Mouse (Mus musculus): Measurements from ENCODE around the gene Cd3d. TPM values are rescaled to one million over a fixed set of nuclear protein-coding genes. Genes with fewer than 3 reads are reported as not detected.

Cd3d gene
- total RNA-seq, 1 experiment from 2014 or later: not detected

GRCm38 (mm10) chr9:45015841-45016240 lies 34.3 kb downstream of the Cd3d start:
- no peak for ATAC-seq (replicated peaks in 1 of 2; ENCODE audit: insufficient read depth in 1 of 2, low FRiP score in 2 of 2, low TSS enrichment in 1 of 2, low read depth in 1 of 2, poor library complexity in 2 of 2, severe bottlenecking in 2 of 2)

DNA sequence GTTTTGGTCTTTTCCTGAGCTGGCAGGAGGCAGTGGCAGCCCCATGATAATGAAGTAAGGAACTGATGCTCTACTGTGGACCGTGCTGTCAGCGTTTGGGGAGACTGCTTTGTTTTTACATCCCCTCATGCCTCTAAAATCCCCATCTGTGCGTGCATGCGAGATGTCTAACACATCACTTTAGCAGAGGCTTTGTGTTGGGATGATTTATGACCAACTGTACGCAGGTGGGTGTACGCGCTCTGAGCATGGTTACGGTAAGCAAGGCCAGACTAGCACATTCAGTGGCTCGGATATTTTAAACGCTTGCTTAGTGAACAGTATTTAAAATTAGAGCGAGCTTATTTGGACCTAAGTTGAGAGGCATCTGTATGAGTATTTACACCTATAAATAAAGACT lies 36.4 kb downstream of the Cd3d start:
- ATAC-seq (replicated peaks in 1 of 2; ENCODE audit: insufficient read depth in 1 of 2, low FRiP score in 2 of 2, low TSS enrichment in 1 of 2, low read depth in 1 of 2, poor library complexity in 2 of 2, severe bottlenecking in 2 of 2): no peak

GRCm38 (mm10) chr9:45022800-45023199 lies 41.2 kb downstream of the Cd3d start:
- ATAC-seq (replicated peaks in 1 of 2; ENCODE audit: insufficient read depth in 1 of 2, low FRiP score in 2 of 2, low TSS enrichment in 1 of 2, low read depth in 1 of 2, poor library complexity in 2 of 2, severe bottlenecking in 2 of 2): no peak

- no peak for ATAC-seq (replicated peaks in 1 of 2; ENCODE audit: insufficient read depth in 1 of 2, low FRiP score in 2 of 2, low TSS enrichment in 1 of 2, low read depth in 1 of 2, poor library complexity in 2 of 2, severe bottlenecking in 2 of 2)
Observed at GRCm38 (mm10) chr9:45023638-45024037, 42.1 kb downstream of the Cd3d start.

DNA sequence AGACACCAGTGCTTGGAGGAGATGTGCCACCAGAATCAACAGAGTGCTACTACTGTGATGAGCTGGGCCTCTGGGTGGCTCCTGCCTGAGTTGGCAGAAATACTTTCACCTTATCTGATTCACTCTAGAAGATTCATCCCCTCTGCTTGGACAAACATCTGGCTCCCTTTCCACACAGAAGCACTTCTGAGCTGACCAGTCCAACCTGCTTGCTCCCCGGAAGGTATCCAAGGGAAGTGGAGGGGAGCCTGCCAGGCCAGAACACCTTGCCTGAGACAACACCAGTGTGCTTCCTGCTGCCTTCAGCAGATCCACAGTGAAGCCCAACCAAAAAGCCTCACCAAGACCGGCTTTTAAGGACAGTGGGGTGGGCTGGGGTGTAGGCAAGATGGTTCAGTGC lies 42.6 kb downstream of the Cd3d start:
- ATAC-seq (replicated peaks in 1 of 2; ENCODE audit: insufficient read depth in 1 of 2, low FRiP score in 2 of 2, low TSS enrichment in 1 of 2, low read depth in 1 of 2, poor library complexity in 2 of 2, severe bottlenecking in 2 of 2): no peak

GRCm38 (mm10) chr9:45027376-45027775 lies 45.8 kb downstream of the Cd3d start:
- ATAC-seq (replicated peaks in 1 of 2; ENCODE audit: insufficient read depth in 1 of 2, low FRiP score in 2 of 2, low TSS enrichment in 1 of 2, low read depth in 1 of 2, poor library complexity in 2 of 2, severe bottlenecking in 2 of 2): no peak

- no peak for ATAC-seq (replicated peaks in 1 of 2; ENCODE audit: insufficient read depth in 1 of 2, low FRiP score in 2 of 2, low TSS enrichment in 1 of 2, low read depth in 1 of 2, poor library complexity in 2 of 2, severe bottlenecking in 2 of 2)
Observed at GRCm38 (mm10) chr9:45030341-45030740, 48.8 kb downstream of the Cd3d start.

DNA sequence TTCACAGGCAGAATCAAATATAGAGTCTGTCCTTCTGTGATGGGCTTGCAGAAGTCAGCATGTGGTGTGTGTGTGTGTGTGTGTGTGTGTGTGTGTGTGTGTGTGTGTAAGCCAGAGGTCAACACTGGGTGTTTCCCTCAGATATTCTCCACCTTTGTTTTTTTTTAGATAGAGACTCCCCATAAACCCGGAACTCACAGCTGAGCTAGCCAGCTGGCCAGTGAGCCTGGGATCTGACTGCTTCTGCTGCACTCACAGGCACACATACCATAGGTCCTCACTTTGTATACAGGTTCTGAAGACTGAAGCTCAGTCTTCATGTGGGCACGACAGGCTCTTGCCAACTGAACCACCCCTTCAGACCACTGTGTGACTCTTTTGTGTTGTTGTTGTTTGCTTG lies 50.7 kb downstream of the Cd3d start:
- no peak for ATAC-seq (replicated peaks in 1 of 2; ENCODE audit: insufficient read depth in 1 of 2, low FRiP score in 2 of 2, low TSS enrichment in 1 of 2, low read depth in 1 of 2, poor library complexity in 2 of 2, severe bottlenecking in 2 of 2)

DNA sequence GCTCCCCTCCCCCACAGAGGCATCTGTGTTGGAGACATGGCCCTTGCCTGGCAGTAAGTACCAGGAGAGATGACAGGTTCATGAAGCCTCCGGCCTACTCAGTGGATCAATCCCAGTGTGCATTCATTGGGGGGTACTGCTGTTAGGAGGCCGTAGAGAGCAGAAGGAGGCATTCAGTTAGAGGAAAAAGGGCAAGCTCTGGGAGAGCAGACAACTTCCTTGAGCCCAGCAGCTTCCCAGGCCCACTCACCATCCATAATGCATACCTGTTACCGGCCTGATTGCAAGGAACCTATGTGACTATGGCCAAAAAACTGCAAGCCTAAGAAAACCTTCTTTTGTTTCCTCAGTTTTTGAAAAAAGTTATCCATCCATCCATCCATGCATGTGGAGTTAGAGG lies 52.9 kb downstream of the Cd3d start:
- ATAC-seq (replicated peaks in 1 of 2; ENCODE audit: insufficient read depth in 1 of 2, low FRiP score in 2 of 2, low TSS enrichment in 1 of 2, low read depth in 1 of 2, poor library complexity in 2 of 2, severe bottlenecking in 2 of 2): 0 out of 4 replicates have a peak, but pooled peaks of 1 of the 2 experiments have one; percentile 17

Other genes starting within 250 kb of the Cd3d start
- 11.1 and 18.7 TPM in 2 replicates for gene Phldb1, start 246.6 kb upstream of the Cd3d start, total RNA-seq (2017)
- 132 and 175 TPM in 2 replicates for gene Arcn1, start 213.9 kb upstream of the Cd3d start, total RNA-seq (2017)
- 40.8 and 56.6 TPM in 2 replicates for gene Ift46, start 213.9 kb upstream of the Cd3d start, total RNA-seq (2017)
- 0.19 and 0.50 TPM in 2 replicates for gene Tmem25, start 182.5 kb upstream of the Cd3d start, total RNA-seq (2017)
- gene Ttc36, start 178.7 kb upstream of the Cd3d start, total RNA-seq (2017): 4.9 TPM in 1 of 2 replicates, not detected in the other
- 22.9 and 27.1 TPM in 2 replicates for gene Kmt2a, start 100.5 kb upstream of the Cd3d start, total RNA-seq (2017)
- 93.3 and 114 TPM in 2 replicates for gene Atp5l, start 61.0 kb upstream of the Cd3d start, total RNA-seq (2017)
- gene Ube4a, start 16.2 kb upstream of the Cd3d start, total RNA-seq (2017): 29.6 and 39.3 TPM in 2 replicates
- 7.8 and 9.3 TPM in 2 replicates for gene Cd3g, start 1.4 kb upstream of the Cd3d start, total RNA-seq (2017)
- 0.20 TPM in 1 of 2 replicates, not detected in the other for gene Cd3e, start 27.8 kb downstream of the Cd3d start, total RNA-seq (2017)
- gene Mpzl2, start 58.0 kb downstream of the Cd3d start, total RNA-seq (2017): 0.31 and 3.3 TPM in 2 replicates
- 0.19 and 0.99 TPM in 2 replicates for gene Mpzl3, start 73.4 kb downstream of the Cd3d start, total RNA-seq (2017)
- 1.7 and 3.3 TPM in 2 replicates for gene Jaml, start 97.4 kb downstream of the Cd3d start, total RNA-seq (2017)
- gene Scn2b, start 136.0 kb downstream of the Cd3d start, total RNA-seq (2017): 0.44 TPM in 1 of 2 replicates, not detected in the other
- gene Scn4b, start 156.6 kb downstream of the Cd3d start, total RNA-seq (2017): 0.25 TPM in 1 of 2 replicates, not detected in the other
- 1.3 and 3.6 TPM in 2 replicates for gene BC049352, start 200.2 kb downstream of the Cd3d start, total RNA-seq (2017)
- 0.31 TPM in 1 of 2 replicates, not detected in the other for gene Tmprss4, start 222.3 kb downstream of the Cd3d start, total RNA-seq (2017)

Data from hematopoietic stem cell, adult 5-6 weeks (primary cell).